Mouse (Mus musculus) olfactory bulb, adult 2 months (tissue): ENCODE results near the gene Traf2. TPM values are rescaled to one million over a fixed set of nuclear protein-coding genes. Genes with fewer than 3 reads are reported as not detected.

Experiments used
- H3K27ac ChIP-seq: fragments of 200-500 bp; 2 replicates; pipeline ENCODE4 v1.5.1; 2012; ENCODE audit warnings: low read depth, low read length; ENCODE audit not compliant: insufficient read depth
- H3K4me1 ChIP-seq: fragments of 200-500 bp; 2 replicates; pipeline ENCODE4 v1.6.1; 2012; ENCODE audit warnings: low read length; ENCODE audit not compliant: control insufficient read depth, insufficient read depth
- H3K4me3 ChIP-seq: fragments of 200-500 bp; 2 replicates; pipeline ENCODE4 v1.5.1; 2012; ENCODE audit warnings: mild to moderate bottlenecking, low read depth, low read length, moderate library complexity; ENCODE audit not compliant: insufficient read depth
- CTCF ChIP-seq: fragments of 200-500 bp; IDR thresholded peaks from 2 replicates; pipeline ENCODE4 v1.5.1; 2012; ENCODE audit warnings: low read depth, mild to moderate bottlenecking, low read length, moderate library complexity; ENCODE audit not compliant: insufficient read depth
- POLR2A ChIP-seq: fragments of 200-500 bp; IDR thresholded peaks from 2 replicates; pipeline ENCODE4 v1.6.1; 2012; ENCODE audit warnings: mild to moderate bottlenecking, low read depth, low read length, moderate library complexity; ENCODE audit not compliant: insufficient read depth
- WGBS: fragments of 180-500 bp; shearing (Covaris S2); methylation state at CpG from one replicate; pipeline ENCODE4 v1.1.7; 2018; 5-methylcytosine and 5-hydroxymethylcytosine counted together
- polyA plus RNA-seq: library from polyadenylated mRNA; stranded (reverse); fragments of >200 nt; gene quantifications from 2 replicates; pipeline ENCODE4 v1.2.4, GENCODE M21; 2012; ENCODE audit warnings: low replicate concordance; ENCODE audit not compliant: missing spikeins, insufficient read depth, insufficient read length

Gene Traf2
- polyA plus RNA-seq, 1 experiment = not detected

- peaks cover 22% of the 10 kb centered on the region for H3K4me1 ChIP-seq
- peak within 1 kb of the TSS; percentile 8 for H3K4me3 ChIP-seq
- WGBS = 41% methylated on average over 6 of the region's 6 CpGs
- peak within 1 kb of the TSS; percentile 72 for H3K27ac ChIP-seq
- no peak for TF ChIP-seq POLR2A
- TF ChIP-seq CTCF = 0 out of 2 replicates have a peak, but pooled peaks have one; percentile 10
Measured at GRCm38 (mm10) chr2:25469969-25470368, 76.8 kb downstream of the Traf2 start, which contains the start of gene Ptgds. Gene Ptgds, minus strand, starts transcription at chr2:25470046.

- H3K4me1 ChIP-seq = peaks cover 22% of the 10 kb centered on the region
- TF ChIP-seq POLR2A = 0 out of 2 replicates have a peak, but pooled peaks have one; percentile 21
- no peak for TF ChIP-seq CTCF
- H3K4me3 ChIP-seq = peak overlapping the region; percentile 8
- H3K27ac ChIP-seq = peak overlapping the region; percentile 72
- 70% methylated on average over 10 of the region's 10 CpGs for WGBS
Measured at GRCm38 (mm10) chr2:25468962-25469915, 77.5 kb downstream of the Traf2 start.

Other genes starting within 250 kb of the Traf2 start
- gene Grin1, start 227.8 kb downstream of the Traf2 start, polyA plus RNA-seq = 199 and 286 TPM in 2 replicates
- gene Man1b1, start 214.6 kb downstream of the Traf2 start, polyA plus RNA-seq = not detected in 2 replicates
- gene Dpp7, start 190.6 kb downstream of the Traf2 start, polyA plus RNA-seq = not detected in 2 replicates
- gene Uap1l1, start 181.3 kb downstream of the Traf2 start, polyA plus RNA-seq = not detected in 2 replicates
- gene Sapcd2, start 174.6 kb downstream of the Traf2 start, polyA plus RNA-seq = not detected in 2 replicates
- gene Entpd2, start 151.1 kb downstream of the Traf2 start, polyA plus RNA-seq = not detected in 2 replicates
- not detected in 2 replicates for gene Npdc1, start 147.6 kb downstream of the Traf2 start, polyA plus RNA-seq
- not detected in 2 replicates for gene Fut7, start 123.7 kb downstream of the Traf2 start, polyA plus RNA-seq
- gene Abca2, start 118.2 kb downstream of the Traf2 start, polyA plus RNA-seq = not detected in 2 replicates
- gene Clic3, start 90.1 kb downstream of the Traf2 start, polyA plus RNA-seq = not detected in 2 replicates
- gene Paxx, start 85.8 kb downstream of the Traf2 start, polyA plus RNA-seq = not detected in 2 replicates
- gene Ptgds, start 76.9 kb downstream of the Traf2 start, polyA plus RNA-seq = 758 and 1,988 TPM in 2 replicates
- gene Lcn12, start 53.0 kb downstream of the Traf2 start, polyA plus RNA-seq = not detected in 2 replicates
- 706 TPM in 1 of 2 replicates, not detected in the other for gene Fbxw5, start 46.2 kb downstream of the Traf2 start, polyA plus RNA-seq
- not detected in 2 replicates for gene C8g, start 45.2 kb downstream of the Traf2 start, polyA plus RNA-seq
- not detected in 2 replicates for gene Edf1, start 10.9 kb upstream of the Traf2 start, polyA plus RNA-seq
- gene Mamdc4, start 27.9 kb upstream of the Traf2 start, polyA plus RNA-seq = not detected in 2 replicates
- gene Phpt1, start 28.3 kb upstream of the Traf2 start, polyA plus RNA-seq = not detected in 2 replicates
- not detected in 2 replicates for gene Ajm1, start 34.8 kb upstream of the Traf2 start, polyA plus RNA-seq
- gene Rabl6, start 61.6 kb upstream of the Traf2 start, polyA plus RNA-seq = not detected in 2 replicates
- not detected in 2 replicates for gene Ccdc183, start 70.7 kb upstream of the Traf2 start, polyA plus RNA-seq
- gene Tmem141, start 75.1 kb upstream of the Traf2 start, polyA plus RNA-seq = not detected in 2 replicates
- gene Fcna, start 81.1 kb upstream of the Traf2 start, polyA plus RNA-seq = not detected in 2 replicates
- not detected in 2 replicates for gene Lcn8, start 106.2 kb upstream of the Traf2 start, polyA plus RNA-seq
- gene Lcn5, start 111.0 kb upstream of the Traf2 start, polyA plus RNA-seq = not detected in 2 replicates
- gene Lcn6, start 129.8 kb upstream of the Traf2 start, polyA plus RNA-seq = not detected in 2 replicates
- not detected in 2 replicates for gene Lcn10, start 135.8 kb upstream of the Traf2 start, polyA plus RNA-seq
- gene Obp2a, start 153.1 kb upstream of the Traf2 start, polyA plus RNA-seq = not detected in 2 replicates
- not detected in 2 replicates for gene Bmyc, start 159.8 kb upstream of the Traf2 start, polyA plus RNA-seq
- gene Obp2b, start 190.1 kb upstream of the Traf2 start, polyA plus RNA-seq = not detected in 2 replicates
- not detected in 2 replicates for gene Lcn3, start 218.6 kb upstream of the Traf2 start, polyA plus RNA-seq
- gene Lcn11, start 230.1 kb upstream of the Traf2 start, polyA plus RNA-seq = not detected in 2 replicates
- not detected in 2 replicates for gene Gm13539, start 235.3 kb upstream of the Traf2 start, polyA plus RNA-seq